Mouse (Mus musculus) ES-E14 (cell line): ENCODE measurements around the gene Zfp263.

Experiments used
- CHD2 ChIP-seq: IDR thresholded peaks from 2 replicates; pipeline ENCODE4 v1.6.1; 2014; ENCODE audit warnings: mild to moderate bottlenecking, low read depth, low read length, inconsistent platforms
- HCFC1 ChIP-seq: IDR thresholded peaks from 2 replicates; pipeline ENCODE4 v1.6.1; 2012; ENCODE audit warnings: low read length, inconsistent platforms, borderline replicate concordance; ENCODE audit not compliant: insufficient read depth
- MAFK ChIP-seq: IDR thresholded peaks from 2 replicates; pipeline ENCODE4 v1.6.1; 2014; ENCODE audit warnings: mild to moderate bottlenecking, low read depth, low read length, inconsistent platforms; ENCODE audit not compliant: insufficient read depth
- ZC3H11A ChIP-seq: IDR thresholded peaks from 2 replicates; pipeline ENCODE4 v1.6.1; 2012; ENCODE audit warnings: low read depth, mild to moderate bottlenecking, inconsistent platforms, low read length, borderline replicate concordance
- ZNF384 ChIP-seq: IDR thresholded peaks from 2 replicates; pipeline ENCODE4 v1.6.1; 2012; ENCODE audit warnings: low read depth, low read length, inconsistent platforms

DNA sequence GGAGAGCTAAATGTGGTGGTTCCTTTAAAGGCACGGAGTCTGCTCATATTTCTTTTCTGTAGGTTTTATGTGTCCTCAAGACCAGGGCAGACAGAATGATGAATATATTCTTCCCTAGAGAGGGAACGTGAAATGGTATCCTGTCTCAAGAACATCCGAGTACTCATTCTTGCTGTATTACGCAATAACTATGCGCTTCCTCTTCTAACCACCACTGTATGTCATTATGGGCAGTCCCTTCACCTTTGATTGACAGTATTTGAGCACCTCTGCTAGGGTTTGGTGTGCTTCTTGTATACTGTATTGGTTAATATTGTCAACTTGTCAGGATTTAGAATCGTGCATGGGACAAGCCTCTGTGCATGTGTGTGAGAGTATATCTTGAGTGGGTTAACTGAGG, 37.2 kb upstream of the Zfp263 start:
- TF ChIP-seq ZC3H11A = no peak
- TF ChIP-seq HCFC1 = no peak
- no peak for TF ChIP-seq CHD2
- TF ChIP-seq MAFK = no peak
- no peak for TF ChIP-seq ZNF384
